Mouse (Mus musculus): ENCODE measurements around the gene Pola2. TPM values are rescaled to one million over a fixed set of nuclear protein-coding genes. Genes with fewer than 3 reads are reported as not detected.

The Pola2 gene
- total RNA-seq, 4 experiments from 2014 or later: 7.8 to 13.5 (median 9.3) TPM

GRCm38 (mm10) chr19:5910221-5910620 lies 53.8 kb downstream of the Pola2 start:
- no peak for DNase-seq (ENCODE audit: low spot score)

- no peak for DNase-seq (ENCODE audit: low spot score)
Observed at GRCm38 (mm10) chr19:5907275-5907674, 56.7 kb downstream of the Pola2 start.

GRCm38 (mm10) chr19:5894002-5894678 lies 69.9 kb downstream of the Pola2 start, which contains the start of gene Tigd3:
Gene Tigd3 (minus strand): TSS chr19:5894149.
- DNase-seq (ENCODE audit: low spot score): peak; percentile 95

GRCm38 (mm10) chr19:5893282-5894001 lies 70.6 kb downstream of the Pola2 start:
- DNase-seq (ENCODE audit: low spot score): no peak

- no peak for DNase-seq (ENCODE audit: low spot score)
Observed at GRCm38 (mm10) chr19:5892735-5893134, 71.3 kb downstream of the Pola2 start.

- DNase-seq (ENCODE audit: low spot score): no peak
Observed at GRCm38 (mm10) chr19:5892262-5892661, 71.7 kb downstream of the Pola2 start.

- DNase-seq (ENCODE audit: low spot score): no peak
Observed at GRCm38 (mm10) chr19:5891521-5892258, 72.3 kb downstream of the Pola2 start.

Other genes with a start within 250 kb of the Pola2 start
- 100 to 1,000 TPM; 145 to 158 (median 149) TPM for gene Ehbp1l1, start 237.9 kb downstream of the Pola2 start, total RNA-seq (2022)
- 10 to 100 TPM; 22.8 to 26.9 (median 24.2) TPM for gene Fam89b, start 234.5 kb downstream of the Pola2 start, total RNA-seq (2022)
- gene Ltbp3, start 223.3 kb downstream of the Pola2 start, total RNA-seq (2022): 10 to 100 TPM; 28.2 to 33.1 (median 31.7) TPM
- 10 to 100 TPM; 63.3 to 70.6 (median 67.2) TPM for gene Scyl1, start 192.8 kb downstream of the Pola2 start, total RNA-seq (2022)
- gene Frmd8, start 88.9 kb downstream of the Pola2 start, total RNA-seq (2022): 1 to 10 TPM; 7.1 to 8.1 (median 7.5) TPM
- 1 to 10 TPM; 2.4 to 3.8 (median 2.8) TPM for gene Slc25a45, start 86.4 kb downstream of the Pola2 start, total RNA-seq (2022)
- gene Tigd3, start 70.1 kb downstream of the Pola2 start, total RNA-seq (2022): under 1 TPM; 0.23 to 0.50 (median 0.34) TPM
- gene Dpf2, start 51.2 kb downstream of the Pola2 start, total RNA-seq (2022): 10 to 100 TPM; 71.9 to 95.2 (median 81.1) TPM
- gene Cdc42ep2, start 39.4 kb downstream of the Pola2 start, total RNA-seq (2022): 1 to 10 TPM; 6.0 to 9.7 (median 8.9) TPM
- gene Slc22a20, start 21.9 kb upstream of the Pola2 start, total RNA-seq (2022): not detected
- gene Capn1, start 51.7 kb upstream of the Pola2 start, total RNA-seq (2022): 10 to 100 TPM; 28.2 to 43.0 (median 35.8) TPM
- gene Syvn1, start 82.4 kb upstream of the Pola2 start, total RNA-seq (2022): 10 to 100 TPM; 18.9 to 21.7 (median 21.4) TPM
- gene Mrpl49, start 93.6 kb upstream of the Pola2 start, total RNA-seq (2022): 10 to 100 TPM; 33.7 to 44.8 (median 40.9) TPM
- 100 to 1,000 TPM; 526 to 624 (median 583) TPM for gene Fau, start 93.6 kb upstream of the Pola2 start, total RNA-seq (2022)
- gene Znhit2, start 97.0 kb upstream of the Pola2 start, total RNA-seq (2022): 10 to 100 TPM; 11.8 to 14.1 (median 13.0) TPM
- 1 to 10 TPM; 3.1 to 3.9 (median 3.2) TPM for gene Tm7sf2, start 104.2 kb upstream of the Pola2 start, total RNA-seq (2022)
- gene Vps51, start 113.0 kb upstream of the Pola2 start, total RNA-seq (2022): 10 to 100 TPM; 18.3 to 23.7 (median 21.1) TPM
- gene Tmem262, start 115.8 kb upstream of the Pola2 start, total RNA-seq (2022): not detected
- not detected for gene Gm28374, start 118.1 kb upstream of the Pola2 start, total RNA-seq (2022)
- gene Zfpl1, start 120.8 kb upstream of the Pola2 start, total RNA-seq (2022): 10 to 100 TPM; 15.4 to 20.8 (median 17.4) TPM
- gene Cdca5, start 120.8 kb upstream of the Pola2 start, total RNA-seq (2022): under 1 TPM in 1 of 4 experiments, not detected in 3; 0.16 TPM
- not detected for gene AC131692.1, start 130.2 kb upstream of the Pola2 start, total RNA-seq (2022)
- not detected for gene Naaladl1, start 141.6 kb upstream of the Pola2 start, total RNA-seq (2022)
- gene Sac3d1, start 154.4 kb upstream of the Pola2 start, total RNA-seq (2022): 10 to 100 TPM in 1 of 4 experiments, 1 to 10 TPM in 3; 8.0 to 10.4 (median 9.0) TPM
- gene Snx15, start 164.1 kb upstream of the Pola2 start, total RNA-seq (2022): 10 to 100 TPM; 14.8 to 18.0 (median 15.6) TPM
- 1 to 10 TPM in 1 of 4 experiments, under 1 TPM in 3; 0.31 to 1.4 (median 0.43) TPM for gene Batf2, start 176.8 kb upstream of the Pola2 start, total RNA-seq (2022)
- 10 to 100 TPM; 77.6 to 82.7 (median 79.4) TPM for gene Arl2, start 177.3 kb upstream of the Pola2 start, total RNA-seq (2022)
- gene Majin, start 220.2 kb upstream of the Pola2 start, total RNA-seq (2022): not detected